Mouse (Mus musculus) hindbrain, embryonic 15.5 days (tissue): ENCODE measurements at regions not wholly inside any gene's neighbourhood (a gene's known extent, or its start where the extent isn't known, plus 50 kb on each side); places are given as distances from the start of the nearest gene placed in this dataset.

Experiments used
- ATAC-seq: fragments of 200-750 bp; cut with Nextera tagmentation; 2 replicates; pipeline ENCODE4 v1.8.0; 2017; ENCODE audit warnings: low read depth, moderate number of reproducible peaks, moderate TSS enrichment; ENCODE audit not compliant: low FRiP score
- H3K27ac ChIP-seq: fragments of 300-500 bp; sonication (generic); replicated peaks from 2 replicates; pipeline ENCODE4 v1.5.1; 2015; ENCODE audit warnings: mild to moderate bottlenecking, inconsistent platforms
- H3K27me3 ChIP-seq: fragments of 300-500 bp; sonication (generic); 2 replicates; pipeline ENCODE4 v1.6.1; 2015; ENCODE audit warnings: control low read depth, inconsistent platforms
- H3K36me3 ChIP-seq: fragments of 300-500 bp; sonication (generic); 2 replicates; pipeline ENCODE4 v1.6.1; 2015; ENCODE audit warnings: control low read depth, inconsistent platforms
- H3K4me1 ChIP-seq: fragments of 300-500 bp; sonication (generic); replicated peaks from 2 replicates; pipeline ENCODE4 v1.6.1; 2015; ENCODE audit warnings: control low read depth, inconsistent platforms
- H3K4me2 ChIP-seq: fragments of 300-500 bp; sonication (generic); 2 replicates; pipeline ENCODE4 v1.6.1; 2015; ENCODE audit warnings: moderate library complexity, mild to moderate bottlenecking, inconsistent platforms
- H3K4me3 ChIP-seq: fragments of 300-500 bp; sonication (generic); 2 replicates; pipeline ENCODE4 v1.5.1; 2015; ENCODE audit warnings: mild to moderate bottlenecking, inconsistent platforms
- H3K9ac ChIP-seq: fragments of 300-500 bp; sonication (generic); 2 replicates; pipeline ENCODE4 v1.6.1; 2015; ENCODE audit warnings: inconsistent platforms
- H3K9me3 ChIP-seq: fragments of 300-500 bp; sonication (generic); 2 replicates; pipeline ENCODE4 v1.6.1; 2016; ENCODE audit warnings: control low read depth, inconsistent platforms
- WGBS: fragments of 180-500 bp; shearing (Covaris S2); methylation state at CpG from one replicate; pipeline ENCODE4 v1.1.7; 2015; 5-methylcytosine and 5-hydroxymethylcytosine counted together

DNA sequence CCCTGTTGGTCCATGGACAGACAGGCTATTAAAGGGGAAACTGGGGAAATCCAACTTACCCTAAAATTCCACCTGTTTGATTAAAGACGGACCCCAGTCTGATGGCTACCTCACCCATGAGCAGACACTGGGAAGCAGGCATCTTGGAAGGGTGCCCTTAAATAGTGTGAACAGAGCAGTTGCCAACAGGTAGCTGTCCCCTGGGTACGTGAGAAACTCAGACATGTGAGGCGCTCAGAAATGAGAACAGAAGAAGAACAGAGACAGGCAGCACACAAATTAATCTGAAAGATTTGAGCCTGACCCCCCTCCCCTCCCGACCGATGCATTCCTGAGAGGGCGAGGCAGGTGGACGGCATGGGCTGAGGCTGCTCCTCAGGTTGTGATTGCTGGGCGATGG lies 135.7 kb upstream of the Azi2 start:
- no peak overlapping the region for H3K27ac ChIP-seq
- H3K27me3 ChIP-seq, result no peaks in the 10 kb centered on the region
- H3K9ac ChIP-seq, result no peak overlapping the region
- WGBS, result 89% methylated on average over 8 of the region's 8 CpGs
- H3K36me3 ChIP-seq, result no peaks in the 10 kb centered on the region
- no peak overlapping the region for H3K4me3 ChIP-seq
- no peak overlapping the region for H3K4me2 ChIP-seq
- no peaks in the 10 kb centered on the region for H3K9me3 ChIP-seq
- H3K4me1 ChIP-seq, result no peaks in the 10 kb centered on the region
- no peak for ATAC-seq

DNA sequence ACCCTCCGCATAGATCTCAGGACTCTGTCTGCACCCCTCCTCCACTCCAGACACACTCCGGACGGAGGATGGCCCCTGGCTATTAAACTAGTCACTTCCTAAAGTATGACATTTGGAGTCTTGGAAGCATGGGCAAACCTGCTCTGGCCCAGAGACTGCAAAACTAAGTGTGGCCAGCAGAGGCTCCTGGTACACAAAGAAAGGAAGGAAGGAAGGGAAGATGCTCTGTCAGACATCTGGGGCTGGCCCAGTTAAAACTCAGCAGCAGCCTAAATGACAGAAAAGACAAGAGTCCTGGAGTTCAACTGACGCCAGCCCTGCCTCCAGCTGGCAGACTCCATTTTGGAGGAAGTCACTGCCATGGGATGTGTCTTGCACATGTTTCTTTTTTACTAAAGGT lies 137.3 kb upstream of the Azi2 start:
- Histone ChIP-seq H3K9ac (no peak overlapping the region), H3K36me3 (no peaks in the 10 kb centered on the region), H3K4me2 (no peak overlapping the region), H3K27ac (no peak overlapping the region), H3K4me1 (no peaks in the 10 kb centered on the region), H3K9me3 (no peaks in the 10 kb centered on the region), H3K4me3 (no peak overlapping the region), H3K27me3 (no peaks in the 10 kb centered on the region)
- 57% methylated on average over 4 of the region's 4 CpGs for WGBS
- peak; percentile 42; the same call in 1 of the 2 replicates for ATAC-seq

DNA sequence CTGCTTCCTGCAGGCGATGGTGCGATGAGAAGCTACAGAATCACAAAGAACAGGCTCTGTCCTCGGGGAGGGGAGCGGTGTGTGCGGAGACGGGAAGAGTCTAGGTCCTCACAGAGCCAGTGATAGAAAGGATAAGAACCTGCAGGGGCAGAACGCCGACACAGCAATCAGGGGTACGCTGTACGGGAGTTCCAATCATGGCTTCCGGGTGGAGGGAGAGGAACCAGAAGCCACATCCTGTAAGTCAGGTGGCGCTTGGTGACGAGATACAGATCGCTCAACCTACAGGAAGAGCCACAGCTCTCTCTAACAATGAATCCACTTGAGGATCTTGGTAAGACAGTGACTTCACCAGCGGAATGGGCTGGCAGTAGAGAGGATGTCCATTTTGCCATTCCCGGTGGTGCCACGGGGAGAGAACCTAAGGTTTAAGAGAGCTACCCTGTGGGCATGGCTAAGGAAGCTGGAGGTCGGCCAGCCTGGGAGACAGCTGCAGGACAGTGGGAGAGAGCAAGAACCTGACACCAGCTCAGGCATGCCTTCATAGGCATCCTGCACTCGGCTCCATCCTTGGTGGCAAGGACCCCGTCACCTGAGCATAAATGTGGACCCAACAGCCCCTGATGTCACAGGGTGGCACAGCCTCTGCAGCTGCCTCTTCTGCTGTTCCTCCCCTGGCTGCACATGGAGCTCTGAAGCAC lies 137.9 kb upstream of the Azi2 start:
- Histone ChIP-seq H3K36me3 (no peaks in the 10 kb centered on the region), H3K4me2 (no peak overlapping the region), H3K9ac (no peak overlapping the region), H3K27me3 (no peaks in the 10 kb centered on the region), H3K4me1 (no peaks in the 10 kb centered on the region), H3K4me3 (no peak overlapping the region), H3K9me3 (no peaks in the 10 kb centered on the region), H3K27ac (no peak overlapping the region)
- WGBS, result 87% methylated on average over 20 of the region's 20 CpGs
- no peak for ATAC-seq

DNA sequence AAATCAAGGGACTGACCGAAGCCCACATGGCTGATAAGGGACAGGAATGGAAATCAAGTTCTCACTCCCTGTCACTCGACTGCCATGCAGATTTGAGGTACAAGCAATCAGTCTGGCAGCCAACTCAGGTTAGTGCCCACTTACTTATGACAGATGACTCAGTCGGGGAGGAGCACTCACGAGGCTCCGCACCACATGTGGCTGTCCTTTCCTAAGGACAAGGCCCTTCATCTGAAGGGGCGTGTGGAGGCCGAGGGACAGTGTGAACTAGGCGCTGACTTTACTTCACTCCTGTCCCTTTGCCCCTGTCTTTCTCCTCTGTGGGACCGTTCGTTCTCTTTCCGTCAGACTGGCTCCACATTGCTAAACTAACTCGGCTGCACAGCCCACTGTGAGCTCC lies 139.7 kb upstream of the Azi2 start:
- WGBS, result 86% methylated on average over 12 of the region's 12 CpGs

DNA sequence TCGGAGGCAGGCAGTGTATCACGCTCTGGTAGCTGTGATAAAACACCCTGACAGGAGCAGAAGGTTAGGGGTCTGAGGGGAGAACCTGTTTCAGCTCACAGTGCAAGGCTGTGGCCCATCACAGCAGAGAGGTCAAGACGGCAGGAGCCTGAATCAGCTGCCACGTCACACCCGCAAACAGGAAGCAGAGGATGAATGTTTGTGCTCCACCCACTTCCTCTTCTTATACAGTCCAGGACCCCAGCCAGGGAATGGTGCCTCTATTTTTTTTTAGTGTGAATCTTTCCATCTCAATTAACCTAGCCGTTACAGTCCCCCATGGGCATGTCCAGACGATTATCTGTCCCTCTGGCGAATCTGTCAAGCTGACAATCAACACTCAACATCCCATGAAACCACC lies 143.8 kb upstream of the Azi2 start:
- H3K9ac ChIP-seq, result no peak overlapping the region
- ATAC-seq, result no peak
- H3K36me3 ChIP-seq, result no peaks in the 10 kb centered on the region
- no peaks in the 10 kb centered on the region for H3K27me3 ChIP-seq
- no peak overlapping the region for H3K27ac ChIP-seq
- H3K4me1 ChIP-seq, result no peaks in the 10 kb centered on the region
- 75% methylated on average over 8 of the region's 8 CpGs for WGBS
- no peak overlapping the region for H3K4me2 ChIP-seq
- no peak overlapping the region for H3K4me3 ChIP-seq
- H3K9me3 ChIP-seq, result no peaks in the 10 kb centered on the region

More for the DNA sequence above, 139.7 kb upstream of the Azi2 start:
- Histone ChIP-seq H3K27me3 (no peaks in the 10 kb centered on the region), H3K4me2 (no peak overlapping the region), H3K4me1 (no peaks in the 10 kb centered on the region), H3K9me3 (no peaks in the 10 kb centered on the region), H3K9ac (no peak overlapping the region), H3K4me3 (no peak overlapping the region), H3K36me3 (no peaks in the 10 kb centered on the region), H3K27ac (no peak overlapping the region)
- ATAC-seq, result no peak

DNA sequence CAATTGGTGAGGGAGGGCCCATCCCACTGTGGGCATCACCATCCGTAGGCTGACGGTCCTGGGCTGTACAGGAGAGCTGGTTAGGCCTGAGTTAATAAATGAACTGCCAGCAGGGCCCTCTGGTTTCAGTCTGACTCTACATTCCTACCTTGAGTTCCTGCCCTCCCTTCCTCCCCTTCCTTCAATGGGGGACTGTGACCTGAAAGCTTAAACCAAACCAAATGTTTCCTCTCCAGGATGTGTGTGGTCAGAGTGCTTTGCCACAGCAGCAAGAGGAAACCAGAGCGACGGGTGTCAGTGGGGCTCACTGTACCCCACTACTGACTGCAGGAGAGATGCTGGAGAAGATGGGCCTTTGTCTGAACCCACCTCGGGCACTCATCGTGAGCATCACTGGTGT lies 147.7 kb upstream of the Azi2 start:
- no peaks in the 10 kb centered on the region for H3K36me3 ChIP-seq
- WGBS, result 89% methylated on average over 6 of the region's 6 CpGs
- H3K4me3 ChIP-seq, result no peak overlapping the region

DNA sequence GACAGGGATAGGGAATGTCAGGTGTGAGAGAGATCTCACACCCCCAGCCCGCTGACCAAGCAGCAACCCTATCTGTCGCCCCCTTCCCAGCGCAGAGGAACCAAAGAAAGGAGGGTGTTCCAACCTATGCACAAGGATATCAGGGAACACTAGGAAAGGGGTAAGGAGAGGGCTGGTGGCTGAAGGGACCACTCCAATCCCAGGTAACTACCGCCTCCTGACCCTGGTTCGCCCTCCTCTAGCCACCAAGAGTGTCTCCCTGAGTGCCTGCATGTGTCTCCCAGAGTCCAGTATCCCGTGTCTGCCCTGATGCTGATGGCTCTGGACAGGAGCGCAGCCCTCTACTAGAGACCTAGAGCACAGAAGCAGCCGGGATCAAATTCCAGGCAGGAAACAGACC lies 167.1 kb upstream of the Azi2 start:
- Histone ChIP-seq H3K27me3 (no peaks in the 10 kb centered on the region), H3K36me3 (no peaks in the 10 kb centered on the region), H3K4me1 (peaks cover 22% of the 10 kb centered on the region), H3K9ac (peak overlapping the region; percentile 72), H3K4me3 (peak overlapping the region; percentile 65), H3K4me2 (peak overlapping the region; percentile 84), H3K9me3 (no peaks in the 10 kb centered on the region), H3K27ac (peak overlapping the region; percentile 88)
- 35% methylated on average over 8 of the region's 8 CpGs for WGBS
- ATAC-seq, result peak; percentile 35; the same call in 1 of the 2 replicates

More for the DNA sequence above, 147.7 kb upstream of the Azi2 start:
- no peak overlapping the region for H3K9ac ChIP-seq
- H3K27me3 ChIP-seq, result no peaks in the 10 kb centered on the region
- no peak overlapping the region for H3K4me2 ChIP-seq
- ATAC-seq, result no peak
- no peaks in the 10 kb centered on the region for H3K4me1 ChIP-seq
- no peaks in the 10 kb centered on the region for H3K9me3 ChIP-seq
- H3K27ac ChIP-seq, result no peak overlapping the region

DNA sequence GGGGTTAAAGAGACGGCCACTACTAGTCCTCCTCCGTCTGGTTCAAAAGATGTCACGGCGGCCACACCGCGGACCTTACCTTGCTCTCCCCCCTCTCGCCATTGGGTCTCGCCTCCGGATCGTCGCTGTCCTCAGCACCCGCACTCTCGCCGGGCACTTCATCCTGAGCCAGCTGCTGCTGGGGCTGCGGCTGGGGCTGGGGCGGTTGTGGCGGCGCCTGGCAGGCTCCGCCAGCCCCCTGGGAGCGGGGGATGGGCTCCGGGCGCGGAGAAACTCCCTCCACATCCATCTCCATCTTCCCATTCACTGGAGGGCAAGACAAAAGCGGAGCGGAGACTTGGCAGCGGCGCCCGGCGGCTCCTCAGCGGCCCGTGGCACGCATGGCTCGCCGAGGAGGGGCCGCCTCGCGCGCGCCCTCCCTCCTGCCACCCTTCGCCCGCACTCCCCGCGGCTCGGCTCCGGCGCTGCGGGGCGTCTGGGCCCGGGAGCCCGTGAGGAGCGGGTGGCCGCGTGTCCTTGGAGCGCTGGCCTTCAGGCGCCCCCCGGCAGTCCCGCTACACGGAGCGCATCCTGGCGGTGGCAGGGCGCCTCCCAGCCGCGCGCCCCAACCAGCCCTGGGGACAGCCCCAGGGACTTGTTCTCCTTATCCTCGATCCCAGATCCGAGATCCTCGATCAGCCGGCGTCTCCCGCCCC lies 167.8 kb upstream of the Azi2 start:
- Histone ChIP-seq H3K9me3 (no peaks in the 10 kb centered on the region), H3K4me3 (peak overlapping the region; percentile 65), H3K27ac (peak overlapping the region; percentile 88), H3K27me3 (no peaks in the 10 kb centered on the region), H3K4me2 (peak overlapping the region; percentile 84), H3K9ac (peak overlapping the region; percentile 72), H3K4me1 (peaks cover 22% of the 10 kb centered on the region), H3K36me3 (no peaks in the 10 kb centered on the region)
- ATAC-seq, result peak; percentile 80
- under 1% methylated on average over 52 of the region's 70 CpGs for WGBS

DNA sequence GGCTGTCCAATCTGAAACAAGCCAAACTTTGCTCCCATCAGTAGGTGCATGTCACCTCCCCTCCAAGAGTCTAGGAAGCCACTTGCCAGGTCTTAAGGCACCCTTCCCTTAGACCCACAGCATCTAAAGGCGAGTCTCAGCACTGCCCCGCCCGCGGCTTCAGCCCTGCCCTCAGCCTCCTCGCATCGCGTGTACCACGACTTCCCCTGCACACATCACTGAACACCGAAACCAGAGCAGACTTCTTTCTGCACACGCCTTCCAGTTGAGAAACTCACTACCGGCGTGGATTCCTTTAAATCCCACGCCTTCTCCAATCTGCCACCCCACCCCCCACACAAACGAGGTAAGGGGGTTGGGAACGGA lies 168.3 kb upstream of the Azi2 start:
- H3K27me3 ChIP-seq, result no peaks in the 10 kb centered on the region
- H3K4me1 ChIP-seq, result peaks cover 22% of the 10 kb centered on the region
- under 1% methylated on average over 15 of the region's 15 CpGs for WGBS
- peak overlapping the region; percentile 88 for H3K27ac ChIP-seq
- H3K4me3 ChIP-seq, result peak overlapping the region; percentile 65
- H3K9ac ChIP-seq, result peak overlapping the region; percentile 72
- peak overlapping the region; percentile 84 for H3K4me2 ChIP-seq
- H3K36me3 ChIP-seq, result no peaks in the 10 kb centered on the region
- H3K9me3 ChIP-seq, result no peaks in the 10 kb centered on the region
- ATAC-seq, result peak; percentile 74

DNA sequence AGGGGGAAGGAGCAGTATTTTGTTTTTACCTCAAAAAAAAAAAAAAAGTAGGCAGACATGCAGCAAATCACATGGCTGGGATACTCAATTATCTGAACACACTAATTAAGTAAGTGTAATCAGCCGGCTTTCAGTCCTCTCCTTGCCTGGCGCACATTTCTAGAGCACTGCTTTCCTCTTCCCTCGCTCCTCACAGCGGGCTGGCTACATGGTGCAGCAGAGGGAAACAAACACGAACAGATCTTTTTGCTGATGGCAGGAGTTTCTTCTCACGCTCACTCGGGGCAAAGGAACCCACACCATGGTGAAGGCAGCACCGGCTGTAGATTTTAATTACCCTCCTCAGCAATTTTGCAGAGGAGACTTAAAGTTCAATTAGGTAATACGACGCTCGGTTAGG lies 169.7 kb upstream of the Azi2 start:
- no peak for ATAC-seq
- H3K9ac ChIP-seq, result 0 out of 2 replicates have a peak overlapping the region, but pooled peaks have one; percentile 3
- H3K4me2 ChIP-seq, result peak overlapping the region; percentile 84
- no peak overlapping the region; the same call in 1 of the 2 replicates for H3K27ac ChIP-seq
- WGBS, result 32% methylated on average over 11 of the region's 11 CpGs
- peaks cover 22% of the 10 kb centered on the region for H3K4me1 ChIP-seq
- no peaks in the 10 kb centered on the region for H3K36me3 ChIP-seq
- H3K27me3 ChIP-seq, result no peaks in the 10 kb centered on the region
- no peaks in the 10 kb centered on the region for H3K9me3 ChIP-seq
- peak overlapping the region; percentile 65 for H3K4me3 ChIP-seq

DNA sequence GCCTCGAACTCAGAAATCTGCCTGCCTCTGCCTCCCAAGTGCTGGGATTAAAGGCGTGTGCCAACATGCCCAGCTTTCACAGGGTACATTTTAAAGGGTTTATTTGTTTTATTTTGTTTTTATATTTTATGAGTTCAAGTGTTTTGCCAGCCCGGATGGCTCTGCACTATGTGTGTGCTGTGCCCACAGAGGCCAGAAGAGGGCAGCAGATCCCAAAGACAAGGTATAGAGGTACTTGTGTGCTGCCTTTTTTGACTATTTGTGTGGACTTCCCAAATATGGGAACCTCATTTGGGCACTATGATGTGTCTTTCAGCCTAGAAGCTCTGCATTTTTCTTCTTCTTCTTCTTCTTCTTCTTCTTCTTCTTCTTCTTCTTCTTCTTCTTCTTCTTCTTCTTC lies 176.4 kb upstream of the Azi2 start:
- no peak overlapping the region for H3K4me3 ChIP-seq
- no peak overlapping the region for H3K27ac ChIP-seq
- WGBS, result 90% methylated on average over 3 of the region's 3 CpGs
- H3K4me1 ChIP-seq, result 0 out of 2 replicates have a peak, but pooled peaks cover 1% of the 10 kb centered on the region
- no peaks in the 10 kb centered on the region for H3K36me3 ChIP-seq
- no peak overlapping the region for H3K9ac ChIP-seq
- no peak overlapping the region for H3K4me2 ChIP-seq
- no peaks in the 10 kb centered on the region for H3K9me3 ChIP-seq
- no peaks in the 10 kb centered on the region for H3K27me3 ChIP-seq
- ATAC-seq, result no peak

DNA sequence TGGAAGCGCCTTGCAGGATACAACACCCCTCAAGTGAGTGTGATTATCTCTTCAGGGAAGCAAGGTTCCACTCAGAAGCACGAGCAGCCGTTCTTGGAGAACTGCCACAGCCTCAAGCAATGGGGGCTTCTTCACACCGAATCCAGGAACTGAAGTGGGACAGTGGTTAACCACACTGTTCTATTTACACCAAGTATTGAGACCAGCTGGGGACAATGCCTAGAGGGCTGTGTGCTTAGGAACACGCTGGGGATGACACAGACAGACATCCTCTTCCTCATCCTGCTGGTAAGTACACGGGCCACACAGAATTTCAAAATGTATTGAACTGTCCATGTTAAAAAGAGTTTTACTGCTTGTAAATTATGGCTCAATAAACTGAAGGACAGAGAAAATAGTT lies 177.0 kb upstream of the Azi2 start:
- no peak overlapping the region for H3K9ac ChIP-seq
- H3K4me3 ChIP-seq, result no peak overlapping the region
- H3K9me3 ChIP-seq, result no peaks in the 10 kb centered on the region
- 74% methylated on average over 6 of the region's 6 CpGs for WGBS
- H3K4me1 ChIP-seq, result 0 out of 2 replicates have a peak, but pooled peaks cover 6% of the 10 kb centered on the region
- H3K27ac ChIP-seq, result no peak overlapping the region
- H3K4me2 ChIP-seq, result no peak overlapping the region
- no peak for ATAC-seq
- H3K27me3 ChIP-seq, result no peaks in the 10 kb centered on the region
- H3K36me3 ChIP-seq, result no peaks in the 10 kb centered on the region
